Mouse (Mus musculus) heart, embryonic 10.5 days (tissue): Measurements from ENCODE around the gene Derl3. TPM values are rescaled to one million over a fixed set of nuclear protein-coding genes. Genes with fewer than 3 reads are reported as not detected.

Experiments used
- DNase-seq: peaks from one replicate; pipeline ENCODE4 v3.0.0-alpha.2; 2017; ENCODE audit warnings: low spot score
- H3K27ac ChIP-seq: fragments of 300-500 bp; sonication (generic); 2 replicates; pipeline ENCODE4 v1.5.1; 2016; ENCODE audit warnings: mild to moderate bottlenecking
- H3K27me3 ChIP-seq: fragments of 300-500 bp; sonication (generic); 2 replicates; pipeline ENCODE4 v1.6.1; 2016; ENCODE audit warnings: mild to moderate bottlenecking; ENCODE audit not compliant: poor library complexity, insufficient read depth, severe bottlenecking
- H3K36me3 ChIP-seq: fragments of 300-500 bp; sonication (generic); 2 replicates; pipeline ENCODE4 v1.6.1; 2016; ENCODE audit warnings: mild to moderate bottlenecking, moderate library complexity
- H3K4me1 ChIP-seq: fragments of 300-500 bp; sonication (generic); 2 replicates; pipeline ENCODE4 v1.6.1; 2016; ENCODE audit warnings: mild to moderate bottlenecking
- H3K4me3 ChIP-seq: fragments of 300-500 bp; sonication (generic); 2 replicates; pipeline ENCODE4 v1.5.1; 2016; ENCODE audit warnings: mild to moderate bottlenecking, moderate library complexity
- H3K9me3 ChIP-seq: fragments of 300-500 bp; sonication (generic); 2 replicates; pipeline ENCODE4 v1.6.1; 2016; ENCODE audit warnings: mild to moderate bottlenecking, moderate library complexity
- WGBS: fragments of 180-500 bp; shearing (Covaris S2); methylation state at CpG from one replicate; pipeline ENCODE4 v1.1.7; 2016; 5-methylcytosine and 5-hydroxymethylcytosine counted together
- polyA plus RNA-seq: library from polyadenylated mRNA; unstranded; fragments of >200 nt; fragmentation: Nextera tagmentation; extraction: Ambion mirVana; gene quantifications from 2 replicates; pipeline ENCODE4 v1.2.1, GENCODE M21; 2016

Derl3 gene
- polyA plus RNA-seq, 1 experiment from 2014 or later = 5.0 TPM

- Histone ChIP-seq H3K27me3 (peaks cover 91% of the 10 kb centered on the region), H3K27ac (no peak overlapping the region)
Observed at GRCm38 (mm10) chr10:75930304-75930703, 37.1 kb downstream of the Derl3 start.

GRCm38 (mm10) chr10:75931311-75931710, 38.1 kb downstream of the Derl3 start:
- Histone ChIP-seq H3K27me3 (peaks cover 87% of the 10 kb centered on the region), H3K4me1 (peaks cover 45% of the 10 kb centered on the region), H3K4me3 (peak overlapping the region; percentile 74), H3K9me3 (no peaks in the 10 kb centered on the region), H3K36me3 (peaks cover 16% of the 10 kb centered on the region), H3K27ac (no peak overlapping the region)
- 23% methylated on average over 7 of the region's 7 CpGs for WGBS
- no peak for DNase-seq

More at GRCm38 (mm10) chr10:75930304-75930703, 37.1 kb downstream of the Derl3 start:
- 27% methylated on average over 6 of the region's 6 CpGs for WGBS
- peaks cover 36% of the 10 kb centered on the region for H3K4me1 ChIP-seq
- no peak for DNase-seq
- H3K36me3 ChIP-seq = peaks cover 22% of the 10 kb centered on the region
- H3K4me3 ChIP-seq = no peak overlapping the region
- H3K9me3 ChIP-seq = no peaks in the 10 kb centered on the region

GRCm38 (mm10) chr10:75932081-75932678, 39.0 kb downstream of the Derl3 start:
- 2% methylated on average over 38 of the region's 44 CpGs for WGBS
- H3K36me3 ChIP-seq = peaks cover 7% of the 10 kb centered on the region
- H3K27me3 ChIP-seq = peaks cover 88% of the 10 kb centered on the region
- H3K4me3 ChIP-seq = peak overlapping the region; percentile 74
- H3K9me3 ChIP-seq = no peaks in the 10 kb centered on the region
- peak overlapping the region; percentile 94 for H3K27ac ChIP-seq
- DNase-seq = no peak
- peaks cover 47% of the 10 kb centered on the region for H3K4me1 ChIP-seq

- no peaks in the 10 kb centered on the region for H3K9me3 ChIP-seq
- peaks cover 88% of the 10 kb centered on the region for H3K27me3 ChIP-seq
- peak within 1 kb of the TSS; percentile 94 for H3K27ac ChIP-seq
- peaks cover 54% of the 10 kb centered on the region for H3K4me1 ChIP-seq
- peak within 1 kb of the TSS; percentile 74 for H3K4me3 ChIP-seq
- peaks cover 2% of the 10 kb centered on the region; the same call in 1 of the 2 replicates for H3K36me3 ChIP-seq
- DNase-seq = no peak
- 35% methylated on average over 6 of the region's 6 CpGs for WGBS
Observed at GRCm38 (mm10) chr10:75932891-75933290, 39.7 kb downstream of the Derl3 start, which contains the start of gene Chchd10. Chchd10 (plus strand) TSS chr10:75933130.

GRCm38 (mm10) chr10:75934991-75935390, 41.8 kb downstream of the Derl3 start:
- DNase-seq = no peak
- peaks cover 68% of the 10 kb centered on the region for H3K27me3 ChIP-seq
- H3K4me1 ChIP-seq = peaks cover 67% of the 10 kb centered on the region
- no peaks in the 10 kb centered on the region for H3K9me3 ChIP-seq
- H3K27ac ChIP-seq = peak overlapping the region; percentile 94; the same call in 1 of the 2 replicates
- H3K36me3 ChIP-seq = 0 out of 2 replicates have a peak, but pooled peaks cover 2% of the 10 kb centered on the region
- H3K4me3 ChIP-seq = peak overlapping the region; percentile 85
- WGBS = 68% methylated on average over 1 of the region's 1 CpGs

GRCm38 (mm10) chr10:75935680-75936541, 42.7 kb downstream of the Derl3 start, which contains the start of gene Mmp11:
Mmp11 (minus strand) TSS chr10:75936496.
- peak; percentile 95 for DNase-seq
- H3K27me3 ChIP-seq = peaks cover 59% of the 10 kb centered on the region
- 1% methylated on average over 51 of the region's 51 CpGs for WGBS
- H3K36me3 ChIP-seq = 0 out of 2 replicates have a peak, but pooled peaks cover 2% of the 10 kb centered on the region
- peaks cover 69% of the 10 kb centered on the region for H3K4me1 ChIP-seq
- peak within 1 kb of the TSS; percentile 85 for H3K4me3 ChIP-seq
- peak within 1 kb of the TSS; percentile 94 for H3K27ac ChIP-seq
- H3K9me3 ChIP-seq = no peaks in the 10 kb centered on the region

- Histone ChIP-seq H3K27me3 (peaks cover 47% of the 10 kb centered on the region), H3K4me3 (peak overlapping the region; percentile 85), H3K27ac (peak overlapping the region; percentile 64; the same call in 1 of the 2 replicates), H3K9me3 (no peaks in the 10 kb centered on the region), H3K36me3 (0 out of 2 replicates have a peak, but pooled peaks cover 2% of the 10 kb centered on the region), H3K4me1 (peaks cover 62% of the 10 kb centered on the region)
- no peak for DNase-seq
- WGBS = 32% methylated on average over 18 of the region's 18 CpGs
Observed at GRCm38 (mm10) chr10:75936909-75937667, 43.9 kb downstream of the Derl3 start.

- Histone ChIP-seq H3K27ac (0 out of 2 replicates have a peak overlapping the region, but pooled peaks have one; percentile 64), H3K4me1 (peaks cover 52% of the 10 kb centered on the region), H3K9me3 (no peaks in the 10 kb centered on the region), H3K4me3 (peak overlapping the region; percentile 85), H3K36me3 (0 out of 2 replicates have a peak, but pooled peaks cover 2% of the 10 kb centered on the region), H3K27me3 (peaks cover 42% of the 10 kb centered on the region)
- DNase-seq = no peak
- WGBS = 48% methylated on average over 10 of the region's 10 CpGs
Observed at GRCm38 (mm10) chr10:75937851-75938643, 44.8 kb downstream of the Derl3 start.

- 0 out of 2 replicates have a peak, but pooled peaks cover 2% of the 10 kb centered on the region for H3K36me3 ChIP-seq
- H3K27ac ChIP-seq = peak overlapping the region; percentile 52; the same call in 1 of the 2 replicates
- H3K27me3 ChIP-seq = peaks cover 28% of the 10 kb centered on the region
- H3K4me1 ChIP-seq = peaks cover 48% of the 10 kb centered on the region
- 33% methylated on average over 9 of the region's 9 CpGs for WGBS
- H3K9me3 ChIP-seq = no peaks in the 10 kb centered on the region
- peak; percentile 82 for DNase-seq
- H3K4me3 ChIP-seq = no peak overlapping the region; the same call in 1 of the 2 replicates
Observed at GRCm38 (mm10) chr10:75939481-75940234, 46.4 kb downstream of the Derl3 start.

GRCm38 (mm10) chr10:75940520-75940919, 47.3 kb downstream of the Derl3 start, which contains the start of gene Gm867:
Gm867 (minus strand) TSS chr10:75940672.
- 73% methylated on average over 5 of the region's 5 CpGs for WGBS
- DNase-seq = no peak
- H3K36me3 ChIP-seq = 0 out of 2 replicates have a peak, but pooled peaks cover 2% of the 10 kb centered on the region
- peaks cover 42% of the 10 kb centered on the region for H3K4me1 ChIP-seq
- H3K27ac ChIP-seq = peak within 1 kb of the TSS; percentile 52; the same call in 1 of the 2 replicates
- peaks cover 22% of the 10 kb centered on the region for H3K27me3 ChIP-seq
- no peaks in the 10 kb centered on the region for H3K9me3 ChIP-seq
- no peak within 1 kb of the TSS; the same call in 1 of the 2 replicates for H3K4me3 ChIP-seq
